Comparison of ENCODE assay signal across 8 mouse cellular contexts in the genomic region with DNA sequence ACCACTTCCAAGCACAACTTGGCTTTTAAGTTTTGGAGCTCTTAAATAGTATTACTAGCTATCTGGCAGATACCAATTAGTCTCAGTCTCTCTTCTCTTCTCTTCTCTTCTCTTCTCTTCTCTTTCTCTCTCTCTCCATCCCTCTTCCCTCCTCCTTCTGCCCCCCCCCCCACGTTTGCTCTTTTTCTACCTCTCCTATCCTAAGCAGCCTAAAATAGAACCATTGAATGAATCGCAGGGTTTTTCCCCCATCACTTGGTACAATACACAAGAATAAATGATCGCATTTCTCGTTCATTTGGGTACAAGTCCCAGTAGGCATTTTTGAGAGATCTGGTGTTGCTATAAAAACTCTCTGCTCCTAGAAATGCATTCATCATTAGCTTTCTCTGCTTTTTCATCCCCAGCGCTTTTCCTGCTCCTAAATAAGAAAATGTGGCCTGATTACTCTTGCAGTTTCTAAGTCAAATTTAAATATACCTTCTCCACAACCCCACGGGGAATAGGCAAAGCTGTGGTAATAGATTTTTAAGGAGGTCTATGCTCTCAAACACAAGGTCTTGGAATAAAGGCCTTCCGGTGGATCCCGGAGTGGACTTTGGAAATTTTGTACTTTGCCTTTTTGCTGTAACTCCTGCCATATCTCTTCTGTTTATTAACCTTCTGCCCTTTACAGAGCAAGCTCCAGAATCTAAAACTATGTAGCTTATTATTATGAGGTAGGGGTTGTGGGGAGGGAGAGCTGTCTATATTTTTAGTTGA. TPM values are rescaled to one million over a fixed set of nuclear protein-coding genes. Genes with fewer than 3 reads are reported as not detected.
DNase-seq lines count a peak whose midpoint lies in the region; ATAC-seq lines count a peak whose summit lies in the region.

No protein-coding gene starts in this region.

- ATAC-seq in forebrain, embryonic 11.5 days (replicated peaks; ENCODE audit: low FRiP score), result no peak
- no peak for ATAC-seq in neural tube, embryonic 15.5 days (ENCODE audit: low FRiP score)

- H3K4me1 ChIP-seq in forebrain, embryonic 11.5 days (replicated peaks; ENCODE audit: control insufficient read depth, insufficient read depth, low read length), result peaks cover 2% of the 10 kb centered on the region; the same call in 1 of the 2 replicates
- peaks cover 26% of the 10 kb centered on the region for H3K4me1 ChIP-seq in neural tube, embryonic 15.5 days

- no peaks in the 10 kb centered on the region for H3K27me3 ChIP-seq in forebrain, embryonic 11.5 days (ENCODE audit: control insufficient read depth, insufficient read depth, low read length)
- H3K27me3 ChIP-seq in neural tube, embryonic 15.5 days (replicated peaks), result no peaks in the 10 kb centered on the region

- peak; percentile 60 to 68 for DNase-seq in kidney, adult 8-10 months
- DNase-seq in kidney, postnatal 4 days, result no peak
- DNase-seq in forebrain, embryonic 11.5 days (ENCODE audit: low spot score), result no peak
- peak; percentile 42 to 60 for DNase-seq in kidney, postnatal 36 days
- DNase-seq in left cerebral cortex, adult 8-10 months (ENCODE audit: low spot score in 2 of 2), result no peak
- no peak for DNase-seq in gastrocnemius, postnatal 36 days
- no peak for DNase-seq in left cerebral cortex, adult 9 months (ENCODE audit: low spot score in 2 of 2)

- peak overlapping the region; percentile 81 for H3K9ac ChIP-seq in forebrain, embryonic 11.5 days (ENCODE audit: low read length)
- no peak overlapping the region for H3K9ac ChIP-seq in neural tube, embryonic 15.5 days (replicated peaks)

- H3K36me3 ChIP-seq in forebrain, embryonic 11.5 days (ENCODE audit: control insufficient read depth, insufficient read depth, low read length), result no peaks in the 10 kb centered on the region
- no peaks in the 10 kb centered on the region for H3K36me3 ChIP-seq in neural tube, embryonic 15.5 days

- peak overlapping the region; percentile 95 for H3K4me3 ChIP-seq in forebrain, embryonic 11.5 days (ENCODE audit: low read depth, low read length)
- H3K4me3 ChIP-seq in neural tube, embryonic 15.5 days (replicated peaks), result peak overlapping the region; percentile 95

- H3K4me2 ChIP-seq in forebrain, embryonic 11.5 days (ENCODE audit: low read depth, low read length, severe bottlenecking), result peak overlapping the region; percentile 63
- peak overlapping the region; percentile 54 for H3K4me2 ChIP-seq in neural tube, embryonic 15.5 days

- no peak overlapping the region; the same call in 1 of the 2 replicates for H3K27ac ChIP-seq in forebrain, embryonic 11.5 days (ENCODE audit: low read depth, low read length)
- no peak overlapping the region for H3K27ac ChIP-seq in neural tube, embryonic 15.5 days (replicated peaks)

- intact Hi-C loops in gastrocnemius, postnatal 36 days (cut with DNase I), result loop anchor here (2.0 kb wide), 1 partner anchor 28 kb away; a partner anchor contains a TSS

- 44% methylated on average over 8 of the region's 8 CpGs for WGBS in forebrain, embryonic 11.5 days
- 36% methylated on average over 8 of the region's 8 CpGs for WGBS in neural tube, embryonic 15.5 days

- no peaks in the 10 kb centered on the region for H3K9me3 ChIP-seq in forebrain, embryonic 11.5 days (ENCODE audit: control insufficient read depth, low read length)
- H3K9me3 ChIP-seq in neural tube, embryonic 15.5 days (replicated peaks), result no peaks in the 10 kb centered on the region

RNA-seq across cellular contexts. Expression of a gene that starts 1.2 kb away (rescaled TPM):
- 33.3 and 34.4 TPM in 2 replicates for polyA plus RNA-seq in forebrain, embryonic 11.5 days (2014; fragmentation: Nextera tagmentation; extraction: Ambion mirVana)
- polyA plus RNA-seq in neural tube, embryonic 15.5 days (2015; fragmentation: Nextera tagmentation; extraction: Ambion mirVana), result 14.9 and 17.4 TPM in 2 replicates
- total RNA-seq in left cerebral cortex, adult 8-10 months (2022), result 10 to 100 TPM; 57.3 to 67.8 (median 60.5) TPM
- total RNA-seq in gastrocnemius, postnatal 36 days (2021), result 10 to 100 TPM; 13.8 to 17.3 TPM

RNA-seq across cellular contexts. Expression of a gene that starts 27.5 kb away (rescaled TPM):
- polyA plus RNA-seq in forebrain, embryonic 11.5 days (2014; fragmentation: Nextera tagmentation; extraction: Ambion mirVana), result 18.0 and 20.0 TPM in 2 replicates
- 11.7 and 11.9 TPM in 2 replicates for polyA plus RNA-seq in neural tube, embryonic 15.5 days (2015; fragmentation: Nextera tagmentation; extraction: Ambion mirVana)
- 10 to 100 TPM; 15.6 to 19.2 (median 16.2) TPM for total RNA-seq in left cerebral cortex, adult 8-10 months (2022)
- 1 to 10 TPM; 3.2 to 4.1 TPM for total RNA-seq in gastrocnemius, postnatal 36 days (2021)

Comparison
In these comparisons a context has a peak if more than half of its experiments do, and no peak if none do; other contexts are left out.
1. DNase-seq: peak in kidney, adult 8-10 months (2 of 2) and kidney, postnatal 36 days (2 of 2); none in kidney, postnatal 4 days (0 of 2), forebrain, embryonic 11.5 days (single experiment), left cerebral cortex, adult 8-10 months (0 of 2), gastrocnemius, postnatal 36 days (0 of 2) and left cerebral cortex, adult 9 months (0 of 2).